ENCODE assay signal across 9 mouse cellular contexts in the genomic region with DNA sequence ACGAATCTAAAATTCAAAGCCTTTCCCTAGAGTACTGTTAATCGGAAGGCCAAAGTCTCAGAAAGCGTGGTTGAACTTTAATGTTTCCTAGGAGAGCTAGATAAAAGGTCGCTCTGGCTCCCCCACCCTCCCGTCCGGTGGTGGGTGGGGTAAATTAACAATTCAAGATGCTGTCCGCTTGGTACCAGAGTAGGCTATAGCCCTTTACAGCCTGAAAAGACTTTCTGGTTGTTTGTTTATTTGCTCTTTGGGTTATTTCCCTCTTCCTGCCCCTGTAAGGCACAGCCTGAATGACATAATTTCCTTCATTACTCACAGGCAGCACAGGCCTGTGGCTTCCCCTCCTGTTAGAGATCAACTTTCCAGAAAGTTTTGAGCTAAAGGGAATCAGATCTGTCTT. TPM values are rescaled to one million over a fixed set of nuclear protein-coding genes. Genes with fewer than 3 reads are reported as not detected.
DNase-seq lines count a peak whose midpoint lies in the region; ATAC-seq and TF ChIP-seq lines count a peak whose summit lies in the region.
"Had no signal": no experiment of that assay in that cellular context is flagged by ENCODE, and none has a peak within 500 bp of the region (broad histone marks: within the 10 kb centered on the region; RNA-seq: fewer than 3 reads in every experiment).

No protein-coding gene starts in this region.

- no peak for TF ChIP-seq CTCF in CH12.LX (conservative IDR thresholded peaks at IDR 0.05 in 1 of 2, IDR thresholded peaks at IDR 0.05 in 1 of 2; ENCODE audit: low read depth in 2 of 2, low read length in 2 of 2)

- no peak for DNase-seq in CH12.LX (ENCODE audit: extremely low read depth)
- DNase-seq in cerebellum, adult 9-10 months: no peak
- no peak for DNase-seq in embryo, embryonic 10 days (ENCODE audit: low spot score)
- no peak for DNase-seq in urinary bladder, adult 18-20 months (ENCODE audit: low spot score in 2 of 2)
- DNase-seq in midbrain, embryonic 11.5 days (ENCODE audit: low spot score, missing footprints): no peak

- dilution Hi-C loops in CH12.LX (cut with MboI; ENCODE audit: extremely low pct_ligation_motif_present, extremely low pct_unique_long_range_greater_than_20kb, low sequenced_read_pairs): no loop called here

- no peaks in the 10 kb centered on the region for H3K79me2 ChIP-seq in CH12.LX (replicated peaks; ENCODE audit: control insufficient read depth, extremely low read depth, insufficient read depth, poor library complexity, severe bottlenecking)

- no peak for TF ChIP-seq EP300 in CH12.LX (IDR thresholded peaks at IDR 0.05; ENCODE audit: low read length)

- H3K27me3 ChIP-seq in CH12.LX (replicated peaks): no peaks in the 10 kb centered on the region
- no peaks in the 10 kb centered on the region for H3K27me3 ChIP-seq in limb, embryonic 15.5 days
- H3K27me3 ChIP-seq in midbrain, embryonic 11.5 days (ENCODE audit: control insufficient read depth, insufficient read depth, low read length): no peaks in the 10 kb centered on the region

- WGBS in limb, embryonic 15.5 days: 40% methylated on average over 7 of the region's 7 CpGs
- WGBS in midbrain, embryonic 11.5 days: 65% methylated on average over 7 of the region's 7 CpGs

- peak overlapping the region; percentile 44; the same call in 1 of the 2 replicates for H3K27ac ChIP-seq in CH12.LX (ENCODE audit: insufficient read depth, low read depth)
- H3K27ac ChIP-seq in brown adipose tissue, adult 24 weeks (replicated peaks; ENCODE audit: low read depth, low read length): peak overlapping the region; percentile 98
- peak overlapping the region; percentile 33 for H3K27ac ChIP-seq in limb, embryonic 15.5 days
- H3K27ac ChIP-seq in midbrain, embryonic 11.5 days (ENCODE audit: low read depth, low read length): no peak overlapping the region

- no peaks in the 10 kb centered on the region for H3K36me3 ChIP-seq in CH12.LX (replicated peaks in 1 of 2; ENCODE audit: control insufficient read depth in 1 of 2, insufficient read depth in 1 of 2, low read length in 1 of 2)
- no peaks in the 10 kb centered on the region for H3K36me3 ChIP-seq in limb, embryonic 15.5 days
- no peaks in the 10 kb centered on the region for H3K36me3 ChIP-seq in midbrain, embryonic 11.5 days (ENCODE audit: control insufficient read depth, insufficient read depth, low read length)

- in situ Hi-C loops in CH12.LX (cut with MboI; ENCODE audit: low pct_ligation_motif_present, low pct_unique_long_range_greater_than_20kb, low sequenced_read_pairs): no loop called here

- H3K4me1 ChIP-seq in CH12.LX (ENCODE audit: control insufficient read depth in 1 of 2, insufficient read depth in 2 of 2): peaks cover 15 to 71% of the 10 kb centered on the region in 2 experiments
- peaks cover 3% of the 10 kb centered on the region; the same call in 1 of the 2 replicates for H3K4me1 ChIP-seq in brown adipose tissue, adult 24 weeks (ENCODE audit: control insufficient read depth, insufficient read depth, insufficient read length, low read length)
- H3K4me1 ChIP-seq in limb, embryonic 15.5 days: no peaks in the 10 kb centered on the region
- no peaks in the 10 kb centered on the region for H3K4me1 ChIP-seq in midbrain, embryonic 11.5 days (ENCODE audit: control insufficient read depth, insufficient read depth, low read length)

- no peak for TF ChIP-seq POLR2A in CH12.LX (IDR thresholded peaks at IDR 0.05; ENCODE audit: low read depth, low read length)

- no peak overlapping the region for H3K9ac ChIP-seq in CH12.LX (ENCODE audit: insufficient read depth, low read depth)
- no peak overlapping the region for H3K9ac ChIP-seq in limb, embryonic 15.5 days
- H3K9ac ChIP-seq in midbrain, embryonic 11.5 days (ENCODE audit: low read length): no peak overlapping the region

- H3K4me3 ChIP-seq in CH12.LX (replicated peaks in 1 of 3; ENCODE audit: low read depth in 2 of 3, low read length in 2 of 3, poor library complexity in 1 of 3): no peak overlapping the region
- no peak overlapping the region for H3K4me3 ChIP-seq in brown adipose tissue, adult 24 weeks (ENCODE audit: insufficient read depth, low read depth, low read length)
- no peak overlapping the region for H3K4me3 ChIP-seq in limb, embryonic 15.5 days
- no peak overlapping the region for H3K4me3 ChIP-seq in midbrain, embryonic 11.5 days (ENCODE audit: low read depth, low read length)
- H3K4me3 ChIP-seq: erythroblast, embryonic 14.5 days had no signal

- no peak overlapping the region for H3K4me2 ChIP-seq in CH12.LX (ENCODE audit: insufficient read depth, low read depth, poor library complexity, severe bottlenecking)
- H3K4me2 ChIP-seq in limb, embryonic 15.5 days: no peak overlapping the region
- no peak overlapping the region for H3K4me2 ChIP-seq in midbrain, embryonic 11.5 days

- peak; percentile 61 for ATAC-seq in inflammation-experienced regulatory T-cells, adult 6 months
- ATAC-seq in limb, embryonic 15.5 days (ENCODE audit: insufficient number of reproducible peaks, low FRiP score, low TSS enrichment, low read depth): no peak
- no peak for ATAC-seq in midbrain, embryonic 11.5 days (ENCODE audit: low FRiP score)

- H3K9me3 ChIP-seq in CH12.LX (replicated peaks; ENCODE audit: low read length): no peaks in the 10 kb centered on the region
- H3K9me3 ChIP-seq in limb, embryonic 15.5 days: no peaks in the 10 kb centered on the region
- H3K9me3 ChIP-seq in midbrain, embryonic 11.5 days (ENCODE audit: control insufficient read depth, low read length): no peaks in the 10 kb centered on the region

- TF ChIP-seq RAD21 in CH12.LX (IDR thresholded peaks at IDR 0.05; ENCODE audit: low read depth, low read length): no peak

TF ChIP-seq in CH12.LX, 34 proteins besides CTCF, POLR2A, EP300 and RAD21:
- TF ChIP-seq MAX (IDR thresholded peaks at IDR 0.05; ENCODE audit: low read length) (no peak), MAZ (IDR thresholded peaks at IDR 0.05; ENCODE audit: low read depth, low read length) (no peak), BHLHE40 (IDR thresholded peaks at IDR 0.05; ENCODE audit: low read depth, low read length) (0 out of 2 replicates have a peak, but pooled peaks have one; percentile 9), MEF2A (IDR thresholded peaks at IDR 0.05; ENCODE audit: borderline replicate concordance, low read depth, low read length) (0 out of 2 replicates have a peak, but pooled peaks have one; percentile 21), JUND (conservative IDR thresholded peaks at IDR 0.05; ENCODE audit: low read depth, low read length) (no peak)

RNA-seq across cellular contexts. Expression of gene Swap70, which starts 31.6 kb away (rescaled TPM):
- total RNA-seq in CH12.LX (2012; rRNA removed) (296 and 297 TPM in 2 replicates), CH12.LX (2014; rRNA removed) (398 and 409 TPM in 2 replicates)
- polyA plus RNA-seq in CH12.LX (2012; ENCODE audit: insufficient read length, low read depth): 370 and 388 TPM in 2 replicates
- polyA plus RNA-seq in brown adipose tissue, adult 24 weeks (2012; ENCODE audit: insufficient read depth, insufficient read length, missing spikeins): 4.9 and 5.1 TPM in 2 replicates
- 10 to 100 TPM; 28.6 to 38.2 (median 31.7) TPM for polyA plus RNA-seq in inflammation-experienced regulatory T-cells, adult 6 months (2017; shearing (Covaris generic))
- 33.3 and 34.4 TPM in 2 replicates for polyA plus RNA-seq in limb, embryonic 15.5 days (2015; fragmentation: Nextera tagmentation; extraction: Ambion mirVana)
- 15.1 and 17.2 TPM in 2 replicates for polyA plus RNA-seq in midbrain, embryonic 11.5 days (2014; fragmentation: Nextera tagmentation; extraction: Ambion mirVana)
